Mouse (Mus musculus): ENCODE measurements at regions not wholly inside any gene's neighbourhood (a gene's known extent, or its start where the extent isn't known, plus 50 kb on each side); places are given as distances from the start of the nearest gene placed in this dataset.

DNA sequence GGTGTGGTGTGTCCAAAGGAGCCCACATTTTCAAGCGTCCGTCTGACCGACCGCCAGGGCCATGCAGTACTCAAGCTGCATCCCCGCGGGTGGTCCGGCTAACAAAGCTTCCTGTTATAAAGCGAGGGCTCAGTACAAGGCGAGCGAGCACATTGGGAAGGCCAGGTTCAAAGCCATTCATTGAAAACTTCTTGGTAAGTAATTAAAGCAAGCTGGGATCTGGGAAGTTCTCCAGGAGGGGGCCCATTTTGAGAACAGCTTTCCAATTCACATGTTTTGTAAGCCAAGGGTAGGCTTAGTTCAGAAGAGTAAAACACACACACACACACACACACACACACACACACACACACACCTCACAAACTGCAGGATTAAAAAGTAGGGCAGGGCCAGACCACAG lies 57.3 kb upstream of the Prep start:
- WGBS = 94% methylated on average over 10 of the region's 10 CpGs
- Histone ChIP-seq H3K36me3 (ENCODE audit: control insufficient read depth, insufficient read depth, low read length) (no peaks in the 10 kb centered on the region), H3K27ac (ENCODE audit: control insufficient read depth, insufficient read depth, low read length) (no peak overlapping the region), H3K27me3 (ENCODE audit: control insufficient read depth, insufficient read depth, low read length) (no peaks in the 10 kb centered on the region), H3K4me1 (replicated peaks; ENCODE audit: control insufficient read depth, insufficient read depth, low read length) (no peaks in the 10 kb centered on the region), H3K4me3 (ENCODE audit: control insufficient read depth, insufficient read depth, low read length) (no peak overlapping the region)
- TF ChIP-seq CTCF (IDR thresholded peaks at IDR 0.05; ENCODE audit: borderline replicate concordance, control insufficient read depth, extremely low read depth, insufficient read depth, low read length, poor library complexity) (no peak), POLR2A (IDR thresholded peaks at IDR 0.05; ENCODE audit: control insufficient read depth, extremely low read depth, insufficient read depth, low read length, poor library complexity) (no peak)
- DNase-seq = no peak

DNA sequence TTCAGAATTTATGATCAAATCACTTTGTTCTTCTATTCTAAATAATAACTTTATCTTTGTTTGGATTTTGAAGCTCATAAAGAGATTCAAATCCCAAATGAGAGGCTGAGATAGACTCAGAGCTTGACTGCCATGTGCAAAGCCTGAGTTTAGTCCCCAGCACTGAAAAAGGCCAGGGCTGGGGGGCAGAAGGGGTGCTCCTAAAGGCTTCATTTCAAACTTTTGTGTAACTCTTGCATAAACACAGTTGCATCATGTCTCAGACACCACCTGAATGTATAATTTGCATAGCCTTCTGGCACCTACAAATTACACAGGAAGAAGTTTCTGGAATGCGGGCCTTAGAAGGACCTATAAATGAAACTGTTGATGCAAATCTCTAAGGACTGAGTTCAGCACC lies 57.8 kb upstream of the Prep start:
- 100% methylated on average over 1 of the region's 1 CpGs for WGBS
- Histone ChIP-seq H3K4me3 (ENCODE audit: control insufficient read depth, insufficient read depth, low read length) (no peak overlapping the region), H3K27me3 (ENCODE audit: control insufficient read depth, insufficient read depth, low read length) (no peaks in the 10 kb centered on the region)

DNA sequence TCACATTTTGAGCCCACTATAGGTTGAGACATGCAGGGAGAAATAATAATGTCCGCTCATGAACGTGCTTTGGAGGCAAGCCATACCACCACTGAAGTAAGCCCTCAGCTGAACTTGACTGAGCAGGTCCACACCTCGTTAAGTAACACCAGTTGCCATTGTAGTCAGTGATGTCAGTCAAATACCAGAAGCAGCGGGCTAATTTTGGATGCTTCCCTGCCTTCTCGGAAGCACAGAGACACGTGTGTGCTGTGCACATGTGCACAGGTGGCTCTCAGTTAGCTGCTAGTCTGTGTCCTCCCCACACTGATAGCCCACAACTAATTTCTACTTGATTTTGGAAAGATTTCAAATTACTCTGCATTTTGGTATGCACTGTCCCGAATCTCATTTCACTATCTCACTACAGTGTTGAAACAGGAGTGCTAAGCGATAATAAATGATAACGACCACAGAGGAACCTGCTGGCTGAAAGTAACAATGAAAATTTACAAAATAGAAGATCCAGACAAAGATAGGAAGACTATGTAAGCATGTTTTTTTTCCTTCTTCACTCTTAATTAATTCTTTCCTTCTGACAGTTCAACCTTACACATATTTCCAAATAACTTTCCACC lies 62.9 kb upstream of the Prep start:
- WGBS = 90% methylated on average over 9 of the region's 9 CpGs
- Histone ChIP-seq H3K4me3 (ENCODE audit: control insufficient read depth, insufficient read depth, low read length) (no peak overlapping the region), H3K27ac (ENCODE audit: control insufficient read depth, insufficient read depth, low read length) (no peak overlapping the region), H3K36me3 (ENCODE audit: control insufficient read depth, insufficient read depth, low read length) (no peaks in the 10 kb centered on the region), H3K4me1 (replicated peaks; ENCODE audit: control insufficient read depth, insufficient read depth, low read length) (peaks cover 5% of the 10 kb centered on the region; the same call in 1 of the 2 replicates), H3K27me3 (ENCODE audit: control insufficient read depth, insufficient read depth, low read length) (no peaks in the 10 kb centered on the region)
- no peak for DNase-seq
- no peak for TF ChIP-seq CTCF (IDR thresholded peaks at IDR 0.05; ENCODE audit: borderline replicate concordance, control insufficient read depth, extremely low read depth, insufficient read depth, low read length, poor library complexity)
- no peak for TF ChIP-seq POLR2A (IDR thresholded peaks at IDR 0.05; ENCODE audit: control insufficient read depth, extremely low read depth, insufficient read depth, low read length, poor library complexity)

More for the DNA sequence above, 57.8 kb upstream of the Prep start:
- no peak for DNase-seq
- H3K27ac ChIP-seq (ENCODE audit: control insufficient read depth, insufficient read depth, low read length) = no peak overlapping the region
- no peak for TF ChIP-seq POLR2A (IDR thresholded peaks at IDR 0.05; ENCODE audit: control insufficient read depth, extremely low read depth, insufficient read depth, low read length, poor library complexity)
- no peaks in the 10 kb centered on the region for H3K36me3 ChIP-seq (ENCODE audit: control insufficient read depth, insufficient read depth, low read length)
- no peaks in the 10 kb centered on the region for H3K4me1 ChIP-seq (replicated peaks; ENCODE audit: control insufficient read depth, insufficient read depth, low read length)

GRCm38 (mm10) chr10:45003344-45003681 lies 63.7 kb upstream of the Prep start:
- TF ChIP-seq POLR2A (IDR thresholded peaks at IDR 0.05; ENCODE audit: control insufficient read depth, extremely low read depth, insufficient read depth, low read length, poor library complexity) (no peak), CTCF (IDR thresholded peaks at IDR 0.05; ENCODE audit: borderline replicate concordance, control insufficient read depth, extremely low read depth, insufficient read depth, low read length, poor library complexity) (no peak)
- Histone ChIP-seq H3K4me1 (replicated peaks; ENCODE audit: control insufficient read depth, insufficient read depth, low read length) (peaks cover 5% of the 10 kb centered on the region; the same call in 1 of the 2 replicates), H3K27ac (ENCODE audit: control insufficient read depth, insufficient read depth, low read length) (no peak overlapping the region), H3K36me3 (ENCODE audit: control insufficient read depth, insufficient read depth, low read length) (no peaks in the 10 kb centered on the region), H3K4me3 (ENCODE audit: control insufficient read depth, insufficient read depth, low read length) (no peak overlapping the region), H3K27me3 (ENCODE audit: control insufficient read depth, insufficient read depth, low read length) (no peaks in the 10 kb centered on the region)
- DNase-seq = peak; percentile 8
- WGBS = 27% methylated on average over 2 of the region's 2 CpGs

DNA sequence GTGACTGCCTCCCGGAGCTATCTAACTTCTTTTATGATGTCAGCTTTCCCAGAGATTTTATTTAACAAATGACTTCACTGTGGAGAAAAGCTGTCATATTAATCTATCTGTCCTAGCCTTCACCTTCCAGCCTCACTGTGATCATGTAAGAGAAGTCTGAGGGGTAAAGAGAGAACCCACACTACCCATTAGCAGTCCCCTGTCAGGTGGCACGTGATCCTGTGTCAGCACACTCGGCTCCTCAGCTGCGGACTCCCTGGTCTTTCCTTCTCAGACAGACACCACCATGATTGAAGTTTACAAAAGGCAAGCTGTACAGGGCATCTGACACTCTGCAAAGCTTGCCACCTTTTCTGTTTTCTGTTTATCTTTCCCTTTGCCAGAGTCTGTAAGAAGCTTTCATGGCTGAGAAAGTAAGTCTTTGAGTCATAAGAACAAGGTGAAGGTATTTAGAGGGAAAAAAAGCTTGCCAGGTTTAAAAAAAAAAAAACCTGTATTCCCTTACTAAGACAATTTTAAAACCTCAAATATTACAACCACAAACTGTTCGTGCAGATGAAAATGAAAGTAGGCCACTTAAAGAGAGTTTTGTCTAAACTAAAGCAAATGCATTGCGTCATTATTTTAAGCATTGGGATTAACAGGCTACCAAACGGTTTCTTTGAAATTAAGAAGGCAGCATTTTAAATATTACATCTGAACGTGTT lies 64.2 kb upstream of the Prep start:
- 14% methylated on average over 8 of the region's 8 CpGs for WGBS
- no peak overlapping the region for H3K27ac ChIP-seq (ENCODE audit: control insufficient read depth, insufficient read depth, low read length)
- no peaks in the 10 kb centered on the region for H3K36me3 ChIP-seq (ENCODE audit: control insufficient read depth, insufficient read depth, low read length)
- no peaks in the 10 kb centered on the region for H3K27me3 ChIP-seq (ENCODE audit: control insufficient read depth, insufficient read depth, low read length)
- DNase-seq = peak; percentile 10
- H3K4me3 ChIP-seq (ENCODE audit: control insufficient read depth, insufficient read depth, low read length) = no peak overlapping the region
- H3K4me1 ChIP-seq (replicated peaks; ENCODE audit: control insufficient read depth, insufficient read depth, low read length) = peaks cover 5% of the 10 kb centered on the region; the same call in 1 of the 2 replicates
- TF ChIP-seq CTCF (IDR thresholded peaks at IDR 0.05; ENCODE audit: borderline replicate concordance, control insufficient read depth, extremely low read depth, insufficient read depth, low read length, poor library complexity) (no peak), POLR2A (IDR thresholded peaks at IDR 0.05; ENCODE audit: control insufficient read depth, extremely low read depth, insufficient read depth, low read length, poor library complexity) (no peak)

DNA sequence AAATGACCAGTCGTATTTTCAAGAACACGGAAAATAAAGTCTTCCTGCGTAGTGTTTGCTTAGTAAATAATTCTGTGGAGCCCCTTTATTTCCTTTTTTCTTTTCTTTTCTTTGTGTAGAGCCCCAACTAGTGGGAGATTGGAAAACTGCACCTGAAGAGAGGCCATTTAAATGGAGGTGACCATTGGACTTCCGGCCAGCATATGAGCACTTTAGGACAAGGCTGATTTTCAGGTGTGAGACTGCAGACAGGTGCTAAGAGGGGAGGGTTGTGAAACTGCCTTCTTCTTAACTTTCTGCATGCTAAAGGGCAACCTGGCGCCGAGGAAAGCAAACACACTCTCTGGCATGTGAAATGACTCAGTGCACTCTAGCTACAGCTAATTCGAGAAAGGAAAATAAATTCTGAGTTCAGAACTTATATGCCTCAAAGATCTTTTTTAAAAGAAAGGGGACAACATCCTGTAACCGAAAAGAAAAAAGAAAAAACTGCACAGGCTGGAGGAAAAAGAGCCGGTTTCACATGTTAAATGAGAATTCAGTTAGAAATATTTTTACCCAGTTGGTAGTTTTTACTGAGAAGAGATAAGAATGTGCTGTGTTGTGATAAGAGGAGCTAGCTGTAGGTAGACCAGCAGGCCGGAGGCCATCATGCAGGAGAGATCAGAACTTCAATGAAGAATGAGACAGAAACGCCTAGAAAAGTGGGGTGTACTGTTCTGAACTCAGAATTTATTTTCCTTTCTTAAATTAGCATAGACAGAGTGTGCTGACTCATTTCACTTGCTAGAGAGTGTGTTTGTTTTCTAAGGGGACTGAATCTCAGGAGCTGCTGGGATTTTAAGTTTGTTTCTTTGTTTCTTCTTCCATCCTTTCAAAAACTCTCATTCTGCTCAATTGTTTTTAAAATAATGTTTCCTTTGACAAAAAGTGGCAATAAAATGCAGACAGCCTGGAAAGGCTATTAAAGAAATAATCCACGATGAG lies 65.8 kb upstream of the Prep start:
- Histone ChIP-seq H3K4me3 (ENCODE audit: control insufficient read depth, insufficient read depth, low read length) (no peak overlapping the region), H3K27me3 (ENCODE audit: control insufficient read depth, insufficient read depth, low read length) (no peaks in the 10 kb centered on the region), H3K36me3 (ENCODE audit: control insufficient read depth, insufficient read depth, low read length) (no peaks in the 10 kb centered on the region), H3K27ac (ENCODE audit: control insufficient read depth, insufficient read depth, low read length) (no peak overlapping the region), H3K4me1 (replicated peaks; ENCODE audit: control insufficient read depth, insufficient read depth, low read length) (peaks cover 5% of the 10 kb centered on the region; the same call in 1 of the 2 replicates)
- TF ChIP-seq POLR2A (IDR thresholded peaks at IDR 0.05; ENCODE audit: control insufficient read depth, extremely low read depth, insufficient read depth, low read length, poor library complexity) = no peak
- no peak for TF ChIP-seq CTCF (IDR thresholded peaks at IDR 0.05; ENCODE audit: borderline replicate concordance, control insufficient read depth, extremely low read depth, insufficient read depth, low read length, poor library complexity)
- 49% methylated on average over 12 of the region's 12 CpGs for WGBS
- peak; percentile 48 for DNase-seq

All from thymus, adult 2 months (tissue).